ENCODE assay signal across 27 mouse cellular contexts in genomic region chr6:14922704-14923103, GRCm38 (mm10). TPM values are rescaled to one million over a fixed set of nuclear protein-coding genes. Genes with fewer than 3 reads are reported as not detected.
"Had no signal": no experiment of that assay in that cellular context is flagged by ENCODE, and none has a peak within 500 bp of the region (broad histone marks: within the 10 kb centered on the region; RNA-seq: fewer than 3 reads in every experiment).

No protein-coding gene starts in this region.

- H3K27me3 ChIP-seq: heart, embryonic 12.5 days; hindbrain, embryonic 12.5 days; kidney, embryonic 15.5 days; limb, embryonic 12.5 days; liver, embryonic 13.5 days; liver, embryonic 15.5 days had no signal

- H3K9ac ChIP-seq: heart, embryonic 12.5 days; hindbrain, embryonic 12.5 days; hindbrain, embryonic 14.5 days; kidney, embryonic 15.5 days; limb, embryonic 12.5 days; liver, embryonic 13.5 days; liver, embryonic 15.5 days; liver, postnatal 0 days had no signal

- H3K27ac ChIP-seq: heart, embryonic 10.5 days; hindbrain, embryonic 10.5 days; hindbrain, embryonic 12.5 days; hindbrain, embryonic 14.5 days; hindbrain, postnatal 0 days; kidney, embryonic 15.5 days; kidney, postnatal 0 days; left cerebral cortex, adult 2 months; limb, embryonic 10.5 days; limb, embryonic 12.5 days; liver, embryonic 13.5 days; liver, embryonic 15.5 days had no signal

- H3K36me3 ChIP-seq: heart, embryonic 10.5 days; heart, embryonic 12.5 days; hindbrain, embryonic 10.5 days; hindbrain, embryonic 12.5 days; kidney, embryonic 15.5 days; limb, embryonic 10.5 days; limb, embryonic 12.5 days; liver, embryonic 13.5 days; liver, embryonic 15.5 days had no signal

- H3K9me3 ChIP-seq: heart, embryonic 10.5 days; heart, embryonic 12.5 days; hindbrain, embryonic 10.5 days; hindbrain, embryonic 12.5 days; kidney, embryonic 15.5 days; limb, embryonic 10.5 days; limb, embryonic 12.5 days; liver, embryonic 13.5 days; liver, embryonic 15.5 days had no signal

- H3K4me1 ChIP-seq: heart, embryonic 10.5 days; heart, embryonic 12.5 days; hindbrain, embryonic 10.5 days; hindbrain, embryonic 12.5 days; kidney, embryonic 15.5 days; limb, embryonic 10.5 days; limb, embryonic 12.5 days; liver, embryonic 13.5 days; liver, embryonic 15.5 days had no signal

- H3K4me3 ChIP-seq: heart, embryonic 10.5 days; heart, embryonic 12.5 days; hindbrain, embryonic 10.5 days; hindbrain, embryonic 12.5 days; kidney, embryonic 15.5 days; left cerebral cortex, adult 2 months; limb, embryonic 10.5 days; limb, embryonic 12.5 days; liver, embryonic 13.5 days; liver, embryonic 15.5 days had no signal

- DNase-seq: gastrocnemius, postnatal 25 days; heart, adult 18-20 months; heart, postnatal 10 days; heart, postnatal 4 days; kidney, adult 11 months; kidney, adult 2 months; kidney, adult 9 months; kidney, postnatal 14 days; kidney, postnatal 36 days; liver; liver, embryonic 13.5 days; liver, postnatal 0 days had no signal

- ATAC-seq: hindbrain, postnatal 0 days; intestine, embryonic 16.5 days; liver, postnatal 0 days had no signal

- H3K4me2 ChIP-seq: heart, embryonic 12.5 days; hindbrain, embryonic 12.5 days; hindbrain, embryonic 14.5 days; kidney, embryonic 15.5 days; limb, embryonic 12.5 days; liver, embryonic 11.5 days; liver, embryonic 13.5 days; liver, embryonic 15.5 days had no signal

RNA-seq across cellular contexts. Expression of gene Foxp2, which starts 21.6 kb away (rescaled TPM):
- total RNA-seq: granulocyte monocyte progenitor cell, adult 5-6 weeks had no signal
